Mouse (Mus musculus) retina, postnatal 7 days (tissue): ENCODE data around the gene Ccdc9b.

Experiments
- DNase-seq: peaks from one replicate; pipeline ENCODE4 v3.0.0-alpha.2; 2012; ENCODE audit warnings: low read depth, low spot score

The Ccdc9b gene

GRCm38 (mm10) chr2:118747301-118747960, 15.0 kb downstream of the Ccdc9b start:
- DNase-seq = no peak

- DNase-seq = no peak
These were observed 16.3 kb downstream of the Ccdc9b start for GRCm38 (mm10) chr2:118745915-118746901.

- DNase-seq = peak; percentile 82
These were observed 17.1 kb downstream of the Ccdc9b start, which contains the start of gene Inafm2 for GRCm38 (mm10) chr2:118745232-118745884. Inafm2 (plus strand) TSS chr2:118745758.

- DNase-seq = no peak
These were observed 17.8 kb downstream of the Ccdc9b start for GRCm38 (mm10) chr2:118744621-118745020.

- DNase-seq = no peak
These were observed 19.1 kb downstream of the Ccdc9b start for GRCm38 (mm10) chr2:118743261-118743943.

GRCm38 (mm10) chr2:118741183-118741582, 21.3 kb downstream of the Ccdc9b start:
- DNase-seq = no peak

GRCm38 (mm10) chr2:118740341-118740740, 22.1 kb downstream of the Ccdc9b start:
- DNase-seq = no peak

- DNase-seq = no peak
These were observed 29.1 kb downstream of the Ccdc9b start for GRCm38 (mm10) chr2:118733341-118733740.

GRCm38 (mm10) chr2:118731981-118732380, 30.5 kb downstream of the Ccdc9b start:
- DNase-seq = no peak

- DNase-seq = no peak
These were observed 31.9 kb downstream of the Ccdc9b start for GRCm38 (mm10) chr2:118730622-118730915.

- DNase-seq = no peak
These were observed 32.4 kb downstream of the Ccdc9b start for GRCm38 (mm10) chr2:118729816-118730621.

- no peak for DNase-seq
These were observed 33.3 kb downstream of the Ccdc9b start for GRCm38 (mm10) chr2:118729194-118729593.

GRCm38 (mm10) chr2:118728337-118728736, 34.1 kb downstream of the Ccdc9b start, which contains the start of gene Plcb2:
Plcb2 (minus strand) TSS chr2:118728438.
- no peak for DNase-seq

- DNase-seq = no peak
These were observed 34.5 kb downstream of the Ccdc9b start for GRCm38 (mm10) chr2:118727911-118728310.

- DNase-seq = no peak
These were observed 35.6 kb downstream of the Ccdc9b start for GRCm38 (mm10) chr2:118726873-118727272.

- no peak for DNase-seq
These were observed 37.0 kb downstream of the Ccdc9b start for GRCm38 (mm10) chr2:118725511-118725910.

GRCm38 (mm10) chr2:118723693-118724486, 38.6 kb downstream of the Ccdc9b start:
- no peak for DNase-seq

GRCm38 (mm10) chr2:118716677-118717076, 45.8 kb downstream of the Ccdc9b start:
- DNase-seq = no peak

GRCm38 (mm10) chr2:118714230-118714629, 48.2 kb downstream of the Ccdc9b start:
- no peak for DNase-seq

GRCm38 (mm10) chr2:118713631-118714030, 48.8 kb downstream of the Ccdc9b start:
- DNase-seq = no peak
